Mouse (Mus musculus) lung, postnatal 14 days (tissue): ENCODE data around the gene Adh7.
A peak's percentile ranks its signal among the peaks of the same experiment; 100 is the strongest.

Source experiments
- DNase-seq: peaks from one replicate; pipeline ENCODE4 v3.0.0; 2021

Adh7 gene

DNA sequence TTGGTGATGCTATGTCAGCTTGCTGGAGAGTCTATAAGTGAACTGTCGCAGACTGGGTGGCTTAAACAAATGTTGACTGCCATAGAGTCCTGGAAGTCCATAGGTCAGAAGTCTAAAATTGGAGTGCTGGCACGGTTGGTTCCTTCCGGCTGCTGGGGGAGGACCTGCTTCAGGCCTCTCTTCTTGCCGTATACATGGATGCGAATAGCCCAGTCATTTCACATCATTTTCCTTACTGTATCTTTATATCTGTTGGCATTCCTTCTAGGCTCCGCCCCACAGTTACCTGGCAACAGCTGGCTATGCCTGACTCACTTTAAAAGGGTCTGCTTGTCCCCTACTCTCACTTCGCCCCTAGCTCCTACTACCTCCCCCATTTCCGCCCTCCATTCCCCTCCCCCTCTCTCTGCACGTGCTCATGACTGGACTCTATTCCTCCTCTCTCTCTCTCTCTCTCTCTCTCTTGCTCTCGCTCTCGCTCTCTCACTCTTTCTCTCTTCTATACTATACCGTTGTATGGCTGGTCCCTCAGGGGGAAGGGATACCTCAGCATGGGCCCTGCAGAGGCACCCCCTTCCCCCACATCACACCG is 6.9 kb downstream of the Adh7 start:
- DNase-seq, result no peak

DNA sequence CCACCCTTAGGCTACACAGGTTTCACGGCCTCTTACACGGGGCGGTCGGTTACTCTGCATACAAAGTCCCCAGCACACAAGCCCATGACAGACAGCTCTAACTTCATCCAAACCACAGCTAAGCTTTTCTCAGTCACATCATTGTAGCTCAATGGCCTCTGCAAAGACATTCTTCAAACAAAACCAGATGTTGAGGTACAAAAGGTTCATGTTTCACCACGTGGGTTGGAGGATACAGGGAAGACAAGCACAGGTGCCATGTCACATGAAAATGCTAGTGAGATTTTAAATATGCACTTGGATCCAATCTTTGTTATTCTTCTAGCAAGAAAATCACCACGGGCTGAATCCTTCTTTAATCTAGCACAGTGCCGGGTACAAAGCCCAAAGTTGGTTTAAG is 7.8 kb downstream of the Adh7 start:
- DNase-seq, result no peak

DNA sequence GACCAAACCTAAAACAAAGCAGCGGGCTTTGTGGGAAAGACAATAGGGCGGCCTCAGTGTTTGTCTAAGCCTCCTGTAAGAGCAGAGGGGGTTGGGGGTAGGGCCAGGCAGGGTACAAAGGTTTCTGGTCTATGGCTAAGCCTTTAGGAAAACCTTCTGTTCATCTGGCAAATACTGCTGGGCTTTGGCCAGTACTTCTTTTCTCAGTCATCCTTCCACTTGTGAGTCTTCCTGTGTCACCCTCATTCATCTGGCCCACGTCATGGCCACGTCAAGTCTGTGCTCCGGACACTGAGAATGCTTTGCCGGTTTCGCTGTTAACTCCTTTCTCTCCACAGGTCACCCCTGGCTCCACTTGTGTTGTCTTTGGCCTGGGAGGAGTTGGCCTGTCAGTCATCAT is 8.3 kb downstream of the Adh7 start:
- DNase-seq, result peak; percentile 32

DNA sequence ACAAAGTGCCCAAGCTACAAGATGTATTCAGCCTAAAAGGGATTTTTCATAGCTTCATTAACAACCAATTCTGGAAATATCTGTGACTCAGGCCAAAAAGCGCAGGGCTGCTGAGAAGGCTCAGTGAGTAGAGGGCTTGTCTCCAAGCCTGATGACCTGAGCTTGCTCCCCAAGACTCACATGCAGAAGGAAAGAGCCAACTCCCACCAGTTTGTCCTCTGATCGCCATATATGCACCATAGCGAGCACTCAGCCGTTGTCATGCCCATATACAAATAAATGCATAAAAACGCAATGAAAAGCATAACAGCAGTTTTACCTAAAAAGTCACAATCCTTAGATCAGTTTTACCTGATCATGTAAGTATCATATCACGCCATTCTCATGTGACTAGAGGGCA is 8.9 kb downstream of the Adh7 start:
- DNase-seq, result no peak

DNA sequence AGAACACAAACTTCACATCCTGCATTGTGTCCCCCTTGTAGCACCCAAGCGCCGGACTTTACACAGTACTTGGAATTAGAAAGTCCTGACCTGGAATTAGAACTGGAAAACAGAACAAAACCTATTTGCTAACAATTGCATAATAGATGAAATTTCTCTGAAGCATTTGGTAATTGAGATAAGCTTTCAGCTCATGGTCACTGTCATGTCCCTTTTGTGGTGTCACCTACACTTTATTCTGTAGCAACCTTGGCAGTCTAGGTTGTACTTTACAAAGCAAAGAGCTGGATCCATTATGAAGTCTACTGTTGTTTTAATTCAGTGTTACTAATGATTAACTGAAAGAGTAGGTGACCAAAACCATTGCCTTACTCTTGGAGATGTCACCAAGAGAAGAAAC is 9.5 kb downstream of the Adh7 start:
- DNase-seq, result no peak

DNA sequence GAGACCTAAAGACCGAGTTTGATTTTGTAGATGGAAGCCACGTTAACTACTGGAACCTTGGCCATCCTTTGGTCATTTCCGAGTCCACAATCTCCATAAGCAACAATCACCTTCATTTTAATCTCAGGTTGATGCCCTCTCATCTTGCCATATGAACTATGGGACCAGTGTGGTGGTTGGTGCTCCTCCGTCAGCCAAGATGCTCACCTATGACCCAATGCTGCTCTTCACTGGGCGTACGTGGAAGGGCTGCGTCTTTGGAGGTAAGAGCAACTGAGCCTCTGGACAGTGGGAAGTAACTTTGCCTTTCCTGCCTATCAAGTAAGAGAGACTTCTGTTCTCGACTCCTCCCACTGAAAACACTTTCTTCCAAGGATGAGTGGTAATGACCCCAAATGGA is 10.2 kb downstream of the Adh7 start:
- DNase-seq, result no peak

DNA sequence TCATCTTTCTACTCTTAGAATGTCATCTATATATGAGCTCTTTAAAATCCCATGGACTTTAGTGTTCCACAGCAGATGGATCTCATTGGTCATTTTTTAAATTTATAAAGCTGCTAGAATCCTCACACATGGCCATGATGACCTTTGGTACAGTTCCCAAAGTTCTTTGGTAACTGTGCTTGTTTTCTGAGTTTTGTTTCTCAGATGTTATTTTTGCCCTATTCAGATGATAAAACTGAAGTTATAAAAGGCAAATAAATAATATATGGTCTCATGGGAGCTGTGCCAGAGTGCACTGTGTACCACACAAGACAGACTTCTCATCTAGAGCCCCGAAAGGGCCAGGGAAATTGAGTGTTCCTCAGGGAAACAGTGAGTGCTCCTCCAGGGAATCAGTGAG is 11.9 kb downstream of the Adh7 start:
- DNase-seq, result no peak

DNA sequence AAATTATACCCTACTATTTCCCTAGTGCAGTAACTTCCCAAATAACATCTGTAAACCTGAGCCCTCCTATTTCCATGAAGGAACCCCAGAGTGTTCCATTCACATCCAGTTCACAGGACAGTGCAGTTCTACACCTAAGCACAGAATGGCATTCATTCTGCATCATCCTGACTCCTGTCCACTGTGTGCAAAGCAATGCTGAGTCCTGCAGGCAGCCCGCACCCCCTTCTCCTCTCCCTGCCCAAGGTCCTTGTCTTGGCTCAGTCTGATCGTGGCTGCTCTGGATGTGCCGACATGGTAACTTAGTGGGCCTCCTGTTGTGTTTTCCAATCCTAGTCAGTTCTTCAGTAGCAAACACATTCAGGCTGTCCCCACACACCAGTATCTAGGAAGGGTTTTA is 12.7 kb downstream of the Adh7 start:
- DNase-seq, result no peak

DNA sequence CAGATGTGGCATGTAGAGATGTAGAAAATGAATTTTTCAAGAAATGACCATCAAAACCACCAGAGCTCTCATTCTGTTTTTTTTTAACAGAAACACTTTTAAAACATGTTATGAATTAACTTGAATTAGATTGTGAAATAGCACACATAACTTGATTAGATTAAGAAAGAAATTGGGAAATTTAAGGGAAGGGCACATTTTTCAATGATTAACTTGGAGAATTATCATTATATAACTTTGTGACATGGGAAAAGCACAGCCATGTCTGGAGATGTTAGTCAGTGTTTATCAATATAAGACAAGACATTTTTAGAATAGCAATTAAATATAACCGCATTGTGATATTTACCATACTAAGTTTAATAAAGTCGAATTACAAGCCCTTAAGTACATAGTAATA is 14.0 kb downstream of the Adh7 start:
- DNase-seq, result no peak

DNA sequence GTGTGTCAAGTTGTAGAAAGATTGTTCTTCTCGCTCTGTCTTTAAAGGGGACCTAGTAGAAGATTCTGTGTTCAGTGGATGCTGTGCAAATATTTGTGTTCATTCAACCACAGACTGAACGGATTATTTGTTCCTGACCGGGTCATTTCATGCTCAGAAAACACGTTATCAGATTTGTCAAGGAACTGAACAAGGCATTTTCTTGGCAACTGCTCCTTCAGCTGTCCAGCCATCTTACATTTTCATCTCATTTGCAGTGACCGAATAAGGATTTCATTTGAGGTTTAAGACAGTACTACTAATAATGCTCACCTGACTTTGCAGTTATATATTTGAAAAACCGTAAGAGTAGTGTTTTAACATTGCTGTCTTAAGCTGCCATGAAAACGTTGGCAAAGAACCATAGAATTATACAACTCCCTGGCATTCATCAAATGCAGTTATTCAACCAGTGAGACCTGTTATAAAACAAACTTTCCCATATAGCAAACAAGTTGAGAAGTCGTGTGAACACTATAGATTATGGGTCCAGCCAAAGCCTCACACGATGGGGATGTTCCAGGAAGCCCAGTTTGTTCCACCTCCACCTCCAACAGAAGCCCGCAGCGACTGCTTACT is 19.1 kb downstream of the Adh7 start:
- no peak for DNase-seq

DNA sequence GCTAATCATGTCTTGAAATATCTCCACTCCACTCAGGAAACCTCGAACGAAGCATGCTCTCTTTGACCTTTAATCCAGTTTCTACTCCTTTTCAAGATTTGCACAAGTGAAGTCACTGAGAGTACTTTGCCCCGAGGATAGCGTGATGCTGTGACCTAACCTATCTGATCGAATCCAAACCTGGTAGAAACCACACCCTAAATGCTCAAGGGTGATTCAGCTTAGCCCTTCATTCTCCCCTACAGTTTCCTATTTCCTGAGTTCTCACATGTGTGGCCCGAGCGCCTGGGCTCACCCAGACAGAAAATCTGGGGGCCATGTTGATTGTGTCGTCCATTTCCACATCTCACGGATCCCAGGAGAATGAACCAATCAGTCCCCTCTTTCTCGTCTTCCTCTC is 20.5 kb downstream of the Adh7 start:
- DNase-seq, result no peak

DNA sequence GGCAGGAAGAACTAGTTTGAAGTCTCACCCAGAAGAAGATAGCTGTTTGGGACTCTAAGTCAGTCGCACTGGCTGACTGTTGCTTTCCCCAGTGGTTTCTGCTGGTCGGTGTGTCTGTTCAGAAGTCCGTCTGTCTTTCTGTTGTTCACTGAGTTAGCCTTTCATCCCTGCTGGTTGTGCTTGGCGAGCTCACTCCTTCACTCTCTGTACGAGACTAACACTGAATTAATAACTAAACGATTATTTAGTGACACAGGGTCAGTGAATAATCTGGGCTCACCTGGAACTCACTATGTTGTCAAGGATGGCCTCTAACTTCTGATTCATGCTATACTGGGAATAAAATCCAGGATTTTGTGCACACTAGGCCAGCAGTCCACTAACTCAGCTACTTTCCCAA is 21.9 kb downstream of the Adh7 start:
- DNase-seq, result no peak

DNA sequence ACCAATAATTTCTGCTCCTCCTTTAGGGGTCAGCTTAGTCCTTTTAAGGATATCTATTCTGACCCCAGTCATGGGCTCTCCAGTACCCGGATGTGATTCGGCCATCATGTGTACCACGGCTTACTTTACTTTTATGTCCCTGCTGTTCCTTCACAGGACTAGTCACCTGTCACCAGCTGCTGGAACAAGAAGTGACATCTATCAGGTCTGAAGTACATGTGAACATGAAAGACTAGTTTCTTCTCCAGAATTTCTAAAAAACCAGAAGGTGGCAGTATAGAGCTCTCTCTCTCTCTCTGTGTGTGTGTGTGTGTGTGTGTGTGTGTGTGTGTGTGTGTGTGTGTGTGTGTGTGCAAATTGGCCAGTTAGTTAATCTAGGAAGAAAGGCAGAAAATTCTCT is 22.9 kb downstream of the Adh7 start:
- no peak for DNase-seq

DNA sequence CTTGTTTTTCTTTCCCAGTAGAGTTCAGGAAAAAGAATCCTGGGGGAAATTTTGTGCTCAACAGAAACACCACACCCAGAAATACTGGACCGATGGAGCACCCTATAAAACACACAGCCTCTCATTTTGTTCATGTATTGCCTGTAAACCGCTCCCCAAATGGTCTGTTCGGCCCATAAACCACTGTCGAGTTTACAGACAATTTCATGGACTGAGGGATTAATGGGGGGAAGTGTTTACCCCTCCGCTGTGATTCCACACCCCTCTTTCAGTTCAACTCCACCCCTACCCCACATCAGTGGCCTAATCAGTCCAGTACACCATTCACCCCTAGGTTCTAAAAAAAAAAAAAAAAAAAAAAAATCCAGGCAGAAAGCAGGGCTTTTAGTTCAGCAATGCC is 23.4 kb downstream of the Adh7 start:
- no peak for DNase-seq

DNA sequence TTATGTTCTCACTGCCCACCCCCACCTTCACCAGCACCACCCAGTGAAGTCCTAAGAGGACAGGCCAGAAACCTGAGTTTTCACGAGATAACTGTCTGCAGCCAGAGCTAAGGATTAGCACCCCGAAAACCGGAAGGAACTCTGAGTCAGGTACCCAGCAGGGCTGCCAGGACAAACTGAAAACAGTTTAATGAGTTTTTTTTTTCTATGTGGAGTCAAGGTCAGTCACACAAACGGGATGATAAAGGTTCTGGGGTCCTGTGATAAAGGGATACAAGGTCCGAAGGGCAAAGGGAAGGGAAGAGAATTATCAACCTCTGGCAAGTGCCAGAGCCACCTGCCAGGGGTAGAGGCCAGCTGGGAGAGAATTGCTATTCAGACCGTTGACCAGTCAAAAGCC is 23.8 kb downstream of the Adh7 start:
- no peak for DNase-seq

DNA sequence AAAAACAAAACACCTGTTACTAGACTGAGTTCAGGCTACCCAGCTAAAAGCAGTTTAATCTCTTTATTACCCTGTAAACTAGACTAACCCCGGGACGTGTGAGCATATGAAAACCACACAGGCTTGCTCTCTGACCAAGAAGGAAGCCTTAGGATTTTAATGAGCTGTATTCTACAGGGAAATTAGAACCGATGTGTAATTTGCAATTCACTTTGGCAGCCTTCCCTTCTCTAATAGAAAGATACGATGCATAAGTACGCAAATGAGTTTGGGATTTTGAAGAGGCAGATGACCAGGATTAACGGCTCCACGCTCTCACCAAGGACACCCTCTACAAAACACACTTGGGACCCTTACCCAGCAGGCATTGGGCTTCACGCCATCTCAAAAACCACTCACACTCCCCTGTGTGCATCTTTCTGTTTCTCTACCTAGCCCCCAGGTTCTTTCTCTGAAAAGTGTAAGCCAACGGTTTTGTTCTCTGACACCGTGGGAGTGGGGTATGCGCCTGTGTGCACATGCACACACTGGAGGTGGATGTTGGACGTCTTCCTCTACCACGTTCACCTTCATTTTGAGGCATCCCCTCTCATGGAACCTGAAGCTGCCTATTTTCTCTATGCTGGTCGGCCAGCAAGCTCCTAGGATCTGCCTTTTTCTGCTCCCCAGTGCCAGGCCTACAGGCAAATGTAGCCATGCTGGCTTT is 24.6 kb downstream of the Adh7 start:
- no peak for DNase-seq

DNA sequence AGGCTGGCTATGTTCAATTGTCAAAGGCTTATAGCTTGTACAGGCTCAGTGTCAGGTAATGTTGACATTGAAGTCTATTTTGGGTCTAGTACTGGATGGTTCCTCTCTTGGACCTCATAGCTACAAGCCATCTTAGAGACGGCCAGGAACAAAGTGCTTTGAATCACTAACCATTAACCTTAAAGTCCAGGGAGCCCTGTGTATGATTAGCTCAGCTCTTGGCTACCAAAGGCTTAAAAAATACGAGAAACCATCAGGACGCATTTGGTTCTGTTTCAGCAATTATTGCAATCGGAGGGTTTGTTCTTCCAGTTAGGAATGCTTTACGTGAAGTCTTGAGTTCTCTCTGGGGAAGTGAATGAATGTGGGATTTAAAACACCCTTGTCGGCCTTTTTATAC is 25.4 kb downstream of the Adh7 start:
- no peak for DNase-seq

DNA sequence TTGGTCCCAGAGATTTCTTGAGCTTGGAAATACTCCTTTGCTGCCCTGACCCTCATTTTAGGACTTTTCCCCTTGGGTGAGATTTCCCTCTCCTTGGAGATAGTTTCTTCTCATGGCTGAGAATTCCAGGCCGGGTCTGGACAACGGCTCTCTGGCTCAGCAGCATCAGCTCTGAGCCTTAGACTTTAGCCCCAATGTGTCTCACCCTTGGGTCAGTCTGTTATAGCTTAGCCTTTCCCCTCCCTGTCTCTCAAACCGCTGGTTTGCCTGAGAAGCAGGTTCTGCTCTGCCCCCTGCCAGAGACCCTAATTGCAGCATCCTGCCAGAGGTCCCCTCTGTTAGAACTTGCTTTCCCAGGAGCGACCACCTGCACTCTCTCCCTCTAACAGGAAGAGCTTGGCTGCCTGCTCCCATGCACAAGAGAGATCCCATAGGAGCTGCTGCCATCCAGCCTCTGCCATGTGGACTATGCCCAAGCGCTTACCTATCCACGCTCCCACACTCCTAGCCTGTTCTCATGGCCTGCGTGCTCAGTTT is 26.8 kb downstream of the Adh7 start:
- no peak for DNase-seq

DNA sequence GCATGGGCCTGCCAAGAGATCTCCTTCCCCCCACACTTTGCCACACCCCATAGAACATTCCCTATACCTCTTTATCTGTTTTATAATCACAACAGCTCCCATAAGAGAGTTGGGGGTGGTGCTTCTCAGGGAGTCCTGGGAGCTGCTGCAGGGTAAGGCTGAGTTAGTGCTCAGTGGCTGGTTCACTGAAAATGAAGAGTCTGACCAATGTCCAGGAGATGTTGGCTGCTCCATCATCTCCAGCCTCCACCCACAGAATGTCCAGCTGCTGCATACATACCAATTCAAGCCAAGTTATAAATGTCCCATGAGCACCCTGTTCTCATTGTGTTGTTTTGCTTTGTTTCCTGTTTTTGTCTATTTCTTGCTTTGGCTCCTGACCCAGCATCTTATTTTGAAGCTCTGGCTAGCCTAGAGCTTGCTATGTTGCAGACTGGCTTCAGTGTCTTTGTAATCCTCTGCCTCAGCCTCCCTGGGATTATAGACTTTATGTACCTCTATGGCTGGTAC is 29.0 kb downstream of the Adh7 start:
- DNase-seq, result no peak

DNA sequence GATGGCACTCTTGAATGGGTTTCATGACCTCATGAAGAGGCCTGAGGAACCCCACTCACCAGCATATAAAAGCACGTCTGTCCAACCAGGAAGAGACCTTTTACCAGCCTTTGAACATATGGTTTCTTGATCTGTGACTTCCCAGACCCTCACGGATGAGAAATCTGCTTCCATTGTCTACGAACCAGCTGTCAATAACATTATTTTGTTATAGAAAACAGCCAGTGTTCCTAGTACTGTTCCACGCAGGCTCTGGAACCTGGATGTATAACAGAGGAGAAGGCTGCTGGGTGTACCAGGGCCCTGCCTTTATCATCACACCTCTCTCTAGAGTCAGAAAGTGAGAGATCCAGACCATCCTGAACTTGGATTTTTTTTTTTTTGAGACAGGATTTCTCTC is 29.7 kb downstream of the Adh7 start:
- DNase-seq, result no peak

DNA sequence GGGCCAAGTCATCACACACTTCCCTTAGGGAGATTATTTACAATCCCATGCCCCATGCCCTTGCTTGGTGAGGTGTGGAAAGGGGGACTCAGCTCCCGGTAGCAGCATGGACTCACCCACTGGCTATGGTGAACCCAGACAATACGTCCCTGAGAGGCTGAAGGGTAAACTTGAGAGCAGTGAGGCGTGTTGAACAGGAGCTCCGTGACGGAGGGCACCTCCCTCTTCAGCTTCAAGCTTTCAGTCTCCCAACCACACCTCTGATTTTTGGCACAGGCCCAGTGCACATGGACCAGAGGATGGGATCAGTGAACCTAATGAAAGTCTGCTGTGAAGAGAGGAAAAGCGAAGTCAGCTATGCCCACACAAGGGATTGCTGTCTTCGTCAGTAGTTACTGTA is 30.5 kb downstream of the Adh7 start:
- DNase-seq, result no peak

DNA sequence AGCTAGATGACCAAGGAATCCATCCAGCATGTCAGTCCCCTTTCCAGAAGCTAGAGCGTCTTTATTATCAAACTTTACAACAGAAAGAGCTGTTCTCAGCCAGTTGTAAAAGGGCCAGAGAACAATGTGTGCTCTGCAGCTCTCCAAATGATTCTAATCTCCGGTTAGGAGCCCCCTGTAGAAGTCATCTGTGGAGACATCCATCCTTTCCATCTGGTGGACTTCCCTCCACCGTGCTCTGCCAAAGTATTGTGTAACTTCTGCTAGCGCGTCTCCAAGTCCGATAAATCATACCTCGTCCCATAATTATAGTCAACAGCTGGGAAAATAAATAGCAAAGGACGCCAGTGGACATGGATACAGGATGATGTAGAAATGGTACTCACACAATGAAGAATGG is 31.2 kb downstream of the Adh7 start:
- DNase-seq, result peak; percentile 55

DNA sequence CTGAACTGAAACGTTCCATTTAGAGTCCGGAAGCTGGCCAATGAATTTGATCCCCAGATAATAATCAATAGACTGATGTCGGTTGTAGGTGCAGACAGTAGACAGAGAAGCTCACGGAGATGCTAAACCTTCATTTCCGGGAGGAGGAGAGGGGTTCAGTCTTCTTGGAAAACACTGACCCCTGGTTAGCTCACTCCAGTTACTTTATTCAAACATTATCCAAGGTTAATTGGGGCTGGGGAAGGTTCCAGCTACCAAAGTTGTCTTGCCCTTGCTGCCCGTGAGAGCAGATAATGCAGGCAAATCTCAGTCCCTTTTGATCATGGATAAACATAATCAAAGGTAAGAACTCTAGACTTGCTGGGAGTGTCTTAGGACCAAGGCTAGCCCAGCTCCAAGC is 33.6 kb downstream of the Adh7 start:
- no peak for DNase-seq

DNA sequence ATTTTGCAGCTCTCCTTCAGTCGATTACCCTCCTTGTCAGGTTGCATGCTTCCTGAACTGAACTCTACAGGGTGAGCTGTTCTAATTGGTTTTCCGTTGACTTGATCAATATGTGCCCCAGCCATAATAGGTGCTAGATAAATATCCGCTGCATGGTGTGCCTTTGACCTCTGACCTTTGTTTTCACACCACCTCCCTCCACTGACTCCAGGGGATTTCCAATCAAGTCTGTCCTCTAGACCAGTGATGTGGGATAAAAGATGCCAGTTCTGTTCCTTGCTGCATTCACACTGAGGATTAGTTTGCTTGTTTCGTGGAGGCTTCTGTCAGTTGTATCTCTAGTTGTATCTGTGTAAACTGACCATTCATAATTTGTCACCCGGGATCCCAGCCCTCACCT is 36.6 kb downstream of the Adh7 start:
- no peak for DNase-seq
